Mouse (Mus musculus) inflammation-experienced regulatory T-cells (primary cell): Measurements from ENCODE around the gene Gm7075. TPM values are rescaled to one million over a fixed set of nuclear protein-coding genes. Genes with fewer than 3 reads are reported as not detected.

Source experiments
- polyA plus RNA-seq, 2 experiments: library from polyadenylated mRNA; unstranded; fragments of 100-300 nt; shearing (Covaris generic); gene quantifications; one replicate each; pipeline ENCODE4 v1.2.1; 2017

Gene Gm7075
- polyA plus RNA-seq: not detected

GRCm38 (mm10) chr10:63421739-63422735 lies at the start of gene Gm7075:
Gm7075 (minus strand) TSS chr10:63421789.

GRCm38 (mm10) chr10:63429785-63430305 lies 8.3 kb upstream of the Gm7075 start, which contains the start of gene Ctnna3:
Ctnna3 (plus strand) TSS chr10:63430098.

GRCm38 (mm10) chr10:63382372-63383279 lies 39.0 kb downstream of the Gm7075 start, which contains the start of gene Dnajc12:
Dnajc12 (plus strand) TSS chr10:63382443.

GRCm38 (mm10) chr10:63381498-63382280 lies 39.9 kb downstream of the Gm7075 start, which contains the start of gene Sirt1:
Sirt1 (minus strand) TSS chr10:63381704.

Other genes starting within 250 kb of the Gm7075 start
- gene Mypn, start 217.8 kb downstream of the Gm7075 start, polyA plus RNA-seq: 1 to 10 TPM in 1 of 2 experiments, under 1 TPM in 1; 0.13 to 2.8 TPM
- 100 to 1,000 TPM; 109 to 110 TPM for gene Herc4, start 178.0 kb downstream of the Gm7075 start, polyA plus RNA-seq
- 10 to 100 TPM; 21.7 TPM for gene Sirt1, start 40.1 kb downstream of the Gm7075 start, polyA plus RNA-seq
- 1 to 10 TPM; 6.2 to 8.1 TPM for gene Dnajc12, start 39.3 kb downstream of the Gm7075 start, polyA plus RNA-seq
- 1 to 10 TPM in 1 of 2 experiments, under 1 TPM in 1; 0.25 to 1.9 TPM for gene Ctnna3, start 8.3 kb upstream of the Gm7075 start, polyA plus RNA-seq